Mouse (Mus musculus) hindbrain, embryonic 10.5 days (tissue): ENCODE data around the gene Gng7. TPM values are rescaled to one million over a fixed set of nuclear protein-coding genes. Genes with fewer than 3 reads are reported as not detected.

Source experiments
- DNase-seq: peaks from one replicate; pipeline ENCODE4 v3.0.0-alpha.2; 2017; ENCODE audit warnings: low spot score
- H3K27ac ChIP-seq: fragments of 300-500 bp; sonication (generic); 2 replicates; pipeline ENCODE4 v1.5.1; 2016; ENCODE audit warnings: mild to moderate bottlenecking, moderate library complexity
- H3K27me3 ChIP-seq: fragments of 300-500 bp; sonication (generic); 2 replicates; pipeline ENCODE4 v1.6.1; 2016; ENCODE audit warnings: mild to moderate bottlenecking; ENCODE audit not compliant: poor library complexity, insufficient read depth, severe bottlenecking
- H3K36me3 ChIP-seq: fragments of 300-500 bp; sonication (generic); 2 replicates; pipeline ENCODE4 v1.6.1; 2016; ENCODE audit warnings: mild to moderate bottlenecking, moderate library complexity
- H3K4me1 ChIP-seq: fragments of 300-500 bp; sonication (generic); replicated peaks from 2 replicates; pipeline ENCODE4 v1.6.1; 2016; ENCODE audit warnings: mild to moderate bottlenecking
- H3K4me3 ChIP-seq: fragments of 300-500 bp; sonication (generic); 2 replicates; pipeline ENCODE4 v1.5.1; 2016; ENCODE audit warnings: mild to moderate bottlenecking, moderate library complexity
- H3K9me3 ChIP-seq: fragments of 300-500 bp; sonication (generic); 2 replicates; pipeline ENCODE4 v1.6.1; 2016; ENCODE audit warnings: mild to moderate bottlenecking, moderate library complexity
- WGBS: fragments of 180-500 bp; shearing (Covaris S2); methylation state at CpG from one replicate; pipeline ENCODE4 v1.1.7; 2016; 5-methylcytosine and 5-hydroxymethylcytosine counted together
- polyA plus RNA-seq: library from polyadenylated mRNA; unstranded; fragments of >200 nt; fragmentation: Nextera tagmentation; extraction: Ambion mirVana; gene quantifications from 2 replicates; pipeline ENCODE4 v1.2.1, GENCODE M21; 2016

The Gng7 gene
- polyA plus RNA-seq, 1 experiment from 2014 or later = 8.6 TPM

- peaks cover 38% of the 10 kb centered on the region for H3K4me1 ChIP-seq
- peaks cover 9% of the 10 kb centered on the region; the same call in 1 of the 2 replicates for H3K27me3 ChIP-seq
- peak overlapping the region; percentile 84 for H3K4me3 ChIP-seq
- H3K36me3 ChIP-seq = peaks cover 74% of the 10 kb centered on the region
- H3K27ac ChIP-seq = peak overlapping the region; percentile 90; the same call in 1 of the 2 replicates
- no peaks in the 10 kb centered on the region for H3K9me3 ChIP-seq
- DNase-seq = no peak
- WGBS = 89% methylated on average over 19 of the region's 19 CpGs
These were observed 113.1 kb downstream of the Gng7 start for GRCm38 (mm10) chr10:80901409-80902272.

GRCm38 (mm10) chr10:80900318-80901247, 114.2 kb downstream of the Gng7 start, which contains the start of gene Timm13:
Gene Timm13 (minus strand): TSS chr10:80900969.
- Histone ChIP-seq H3K4me3 (peak within 1 kb of the TSS; percentile 84), H3K36me3 (peaks cover 63% of the 10 kb centered on the region), H3K9me3 (no peaks in the 10 kb centered on the region), H3K4me1 (peaks cover 39% of the 10 kb centered on the region), H3K27ac (peak within 1 kb of the TSS; percentile 90), H3K27me3 (peaks cover 9% of the 10 kb centered on the region; the same call in 1 of the 2 replicates)
- under 1% methylated on average over 72 of the region's 72 CpGs for WGBS
- peak; percentile 99 for DNase-seq

GRCm38 (mm10) chr10:80899591-80900317, 115.0 kb downstream of the Gng7 start:
- H3K27me3 ChIP-seq = peaks cover 9% of the 10 kb centered on the region; the same call in 1 of the 2 replicates
- 18% methylated on average over 25 of the region's 25 CpGs for WGBS
- DNase-seq = no peak
- peaks cover 39% of the 10 kb centered on the region for H3K4me1 ChIP-seq
- H3K9me3 ChIP-seq = no peaks in the 10 kb centered on the region
- H3K27ac ChIP-seq = peak overlapping the region; percentile 90
- H3K4me3 ChIP-seq = peak overlapping the region; percentile 84
- peaks cover 55% of the 10 kb centered on the region for H3K36me3 ChIP-seq

- Histone ChIP-seq H3K27ac (0 out of 2 replicates have a peak overlapping the region, but pooled peaks have one; percentile 90), H3K4me1 (peaks cover 39% of the 10 kb centered on the region), H3K36me3 (peaks cover 48% of the 10 kb centered on the region), H3K9me3 (no peaks in the 10 kb centered on the region), H3K4me3 (peak overlapping the region; percentile 84), H3K27me3 (peaks cover 9% of the 10 kb centered on the region; the same call in 1 of the 2 replicates)
- DNase-seq = no peak
- WGBS = 93% methylated on average over 8 of the region's 8 CpGs
These were observed 115.7 kb downstream of the Gng7 start for GRCm38 (mm10) chr10:80899074-80899473.

Other genes starting within 250 kb of the Gng7 start
- gene Sf3a2, start 216.7 kb downstream of the Gng7 start, polyA plus RNA-seq = 109 and 119 TPM in 2 replicates
- 189 and 192 TPM in 2 replicates for gene Plekhj1, start 216.3 kb downstream of the Gng7 start, polyA plus RNA-seq
- 0.12 and 0.16 TPM in 2 replicates for gene Amh, start 209.7 kb downstream of the Gng7 start, polyA plus RNA-seq
- gene Jsrp1, start 201.4 kb downstream of the Gng7 start, polyA plus RNA-seq = 0.65 and 0.68 TPM in 2 replicates
- gene Oaz1, start 188.3 kb downstream of the Gng7 start, polyA plus RNA-seq = 2,287 and 2,328 TPM in 2 replicates
- gene Lingo3, start 170.9 kb downstream of the Gng7 start, polyA plus RNA-seq = 0.61 and 0.93 TPM in 2 replicates
- gene Lsm7, start 159.7 kb downstream of the Gng7 start, polyA plus RNA-seq = 314 and 327 TPM in 2 replicates
- gene Sppl2b, start 159.7 kb downstream of the Gng7 start, polyA plus RNA-seq = 46.3 and 52.9 TPM in 2 replicates
- gene Tmprss9, start 143.1 kb downstream of the Gng7 start, polyA plus RNA-seq = 0.04 and 0.14 TPM in 2 replicates
- 374 and 391 TPM in 2 replicates for gene Timm13, start 114.0 kb downstream of the Gng7 start, polyA plus RNA-seq
- 65.8 and 78.4 TPM in 2 replicates for gene Lmnb2, start 96.7 kb downstream of the Gng7 start, polyA plus RNA-seq
- 9.8 and 11.8 TPM in 2 replicates for gene Gadd45b, start 84.9 kb downstream of the Gng7 start, polyA plus RNA-seq
- 4.6 and 9.8 TPM in 2 replicates for gene Diras1, start 10.7 kb upstream of the Gng7 start, polyA plus RNA-seq
- gene Slc39a3, start 22.5 kb upstream of the Gng7 start, polyA plus RNA-seq = 16.9 and 26.7 TPM in 2 replicates
- 276 and 320 TPM in 2 replicates for gene Sgta, start 45.2 kb upstream of the Gng7 start, polyA plus RNA-seq
- gene Thop1, start 55.1 kb upstream of the Gng7 start, polyA plus RNA-seq = 85.4 and 106 TPM in 2 replicates
- 0.29 and 0.30 TPM in 2 replicates for gene Creb3l3, start 83.9 kb upstream of the Gng7 start, polyA plus RNA-seq
- gene Map2k2, start 91.0 kb upstream of the Gng7 start, polyA plus RNA-seq = 218 and 261 TPM in 2 replicates
- gene Zbtb7a, start 120.3 kb upstream of the Gng7 start, polyA plus RNA-seq = 9.4 and 12.4 TPM in 2 replicates
- gene Pias4, start 153.0 kb upstream of the Gng7 start, polyA plus RNA-seq = 64.1 and 72.2 TPM in 2 replicates
- 495 and 570 TPM in 2 replicates for gene Eef2, start 161.7 kb upstream of the Gng7 start, polyA plus RNA-seq
- 58.3 and 75.6 TPM in 2 replicates for gene Dapk3, start 168.1 kb upstream of the Gng7 start, polyA plus RNA-seq
- not detected in 2 replicates for gene 4930442H23Rik, start 168.9 kb upstream of the Gng7 start, polyA plus RNA-seq
- gene Nmrk2, start 187.1 kb upstream of the Gng7 start, polyA plus RNA-seq = not detected in 2 replicates
- 7.6 and 25.9 TPM in 2 replicates for gene Atcay, start 215.9 kb upstream of the Gng7 start, polyA plus RNA-seq
- gene Zfr2, start 218.2 kb upstream of the Gng7 start, polyA plus RNA-seq = 5.1 and 6.7 TPM in 2 replicates
- gene Matk, start 238.0 kb upstream of the Gng7 start, polyA plus RNA-seq = 3.9 and 4.9 TPM in 2 replicates